Mouse (Mus musculus): ENCODE results near the gene Htr1f. TPM values are rescaled to one million over a fixed set of nuclear protein-coding genes. Genes with fewer than 3 reads are reported as not detected.

Gene Htr1f
- polyA plus RNA-seq, 1 experiment, result not detected

- WGBS, result 82% methylated on average over 5 of the region's 5 CpGs
These were observed 131.0 kb downstream of the Htr1f start for GRCm38 (mm10) chr16:64974636-64975035.

DNA sequence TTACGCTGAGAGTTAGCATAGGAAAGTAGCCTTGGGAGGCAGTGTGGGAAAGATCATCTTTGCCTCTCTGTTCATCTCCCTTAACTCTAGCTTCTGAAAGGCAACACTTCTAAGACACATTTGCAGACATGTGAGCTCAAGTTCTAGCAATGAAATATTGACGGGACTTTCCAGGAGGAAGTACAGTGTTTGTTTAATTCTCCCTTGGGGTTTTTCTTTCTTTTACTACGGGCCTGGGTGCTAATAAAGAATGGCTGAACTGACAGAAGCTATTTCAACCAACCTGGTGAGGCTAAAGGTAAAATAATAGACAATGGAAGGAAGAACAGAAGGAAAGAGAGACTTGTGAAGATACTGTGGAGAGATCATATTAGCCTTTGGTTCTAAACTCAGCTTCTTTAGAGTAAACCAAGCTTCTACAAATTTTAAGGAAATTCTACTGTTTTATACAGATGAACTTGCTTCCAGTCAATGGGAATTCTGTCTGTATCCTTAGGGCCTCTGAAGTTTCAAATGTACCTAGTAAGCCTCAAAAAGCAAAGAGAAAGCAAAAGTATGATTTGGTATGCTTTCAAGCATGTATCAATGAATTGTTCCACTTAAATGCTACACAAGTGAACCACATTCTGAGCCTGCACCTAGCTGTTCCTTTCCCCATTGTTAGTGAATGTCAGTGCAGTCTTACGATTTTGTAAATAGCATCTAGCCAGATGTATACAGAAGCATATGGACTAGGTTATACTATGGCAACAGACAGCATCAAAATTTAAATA is 131.9 kb downstream of the Htr1f start:
- no peak for DNase-seq (ENCODE audit: low read depth, low spot score)
- WGBS, result 51% methylated on average over 4 of the region's 4 CpGs

More at GRCm38 (mm10) chr16:64974636-64975035, 131.0 kb downstream of the Htr1f start:
- DNase-seq (ENCODE audit: low read depth, low spot score), result no peak

DNA sequence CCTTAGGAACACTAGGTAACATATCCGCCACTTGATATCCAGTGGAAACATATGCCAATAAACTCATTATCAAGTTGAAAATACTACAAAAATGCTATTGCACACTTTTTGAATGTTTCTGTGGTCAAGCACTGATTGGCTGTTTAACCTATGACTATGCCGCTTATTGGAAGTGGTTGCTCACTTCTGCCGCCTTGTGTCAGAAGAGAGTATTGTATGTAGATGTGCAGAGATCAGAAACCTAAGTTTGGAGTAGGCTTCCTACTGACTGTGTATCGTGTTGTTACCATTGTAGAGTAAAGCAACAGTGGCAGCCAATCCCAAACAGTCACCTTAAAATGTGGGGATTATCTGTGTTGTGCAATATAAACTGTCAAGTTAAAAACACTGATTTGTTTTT is 144.0 kb downstream of the Htr1f start:
- 85% methylated on average over 4 of the region's 4 CpGs for WGBS
- DNase-seq (ENCODE audit: low read depth, low spot score), result no peak

DNA sequence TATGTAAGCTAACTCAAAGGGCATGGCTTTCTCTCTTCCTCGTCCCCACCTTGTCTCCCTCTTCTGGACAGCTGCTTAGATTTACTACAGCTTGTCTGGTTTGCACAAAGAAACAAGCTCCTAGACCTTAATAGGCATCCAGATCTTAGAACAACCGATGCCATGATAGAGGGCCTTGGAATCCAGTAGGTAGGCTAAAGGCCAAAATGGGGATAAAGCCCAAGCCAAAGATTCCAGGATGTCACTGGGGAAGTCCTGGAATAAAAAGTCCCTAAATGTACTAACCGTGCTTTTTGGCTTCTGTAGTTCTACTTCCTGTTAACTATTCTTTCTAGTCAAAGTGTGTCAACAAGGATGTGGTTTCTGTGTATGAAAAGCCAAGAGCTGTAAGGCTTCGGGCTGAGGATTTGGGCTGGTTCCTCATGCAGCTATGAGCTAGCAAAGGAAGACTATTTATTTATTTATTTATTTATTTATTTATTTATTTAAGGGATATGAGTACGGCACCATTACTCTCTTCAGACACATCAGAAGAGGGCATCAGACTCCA is 163.9 kb downstream of the Htr1f start:
- 59% methylated on average over 5 of the region's 5 CpGs for WGBS
- no peak for DNase-seq (ENCODE audit: low read depth, low spot score)

DNA sequence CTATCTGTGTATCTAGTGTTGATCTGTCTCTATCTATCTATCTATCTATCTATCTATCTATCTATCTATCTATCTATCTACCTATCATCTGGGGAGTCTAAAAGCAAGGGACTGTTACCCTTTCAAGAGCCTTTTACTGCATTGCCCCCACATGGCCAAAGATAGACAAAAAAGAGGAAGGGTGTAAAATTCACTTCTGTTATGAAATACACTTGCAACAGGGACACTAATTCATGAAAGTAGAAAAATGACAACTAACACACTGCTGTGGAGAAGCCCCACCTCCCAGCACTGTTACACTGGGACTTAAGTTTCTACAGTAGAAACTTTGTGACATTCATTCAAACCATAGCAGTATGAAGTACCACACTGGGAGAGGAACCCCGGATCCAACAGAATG is 170.9 kb downstream of the Htr1f start:
- 88% methylated on average over 1 of the region's 1 CpGs for WGBS
- no peak for DNase-seq (ENCODE audit: low read depth, low spot score)

- WGBS, result 54% methylated on average over 1 of the region's 1 CpGs
- DNase-seq (ENCODE audit: low read depth, low spot score), result no peak
These were observed 171.6 kb downstream of the Htr1f start for GRCm38 (mm10) chr16:64934011-64934410.

DNA sequence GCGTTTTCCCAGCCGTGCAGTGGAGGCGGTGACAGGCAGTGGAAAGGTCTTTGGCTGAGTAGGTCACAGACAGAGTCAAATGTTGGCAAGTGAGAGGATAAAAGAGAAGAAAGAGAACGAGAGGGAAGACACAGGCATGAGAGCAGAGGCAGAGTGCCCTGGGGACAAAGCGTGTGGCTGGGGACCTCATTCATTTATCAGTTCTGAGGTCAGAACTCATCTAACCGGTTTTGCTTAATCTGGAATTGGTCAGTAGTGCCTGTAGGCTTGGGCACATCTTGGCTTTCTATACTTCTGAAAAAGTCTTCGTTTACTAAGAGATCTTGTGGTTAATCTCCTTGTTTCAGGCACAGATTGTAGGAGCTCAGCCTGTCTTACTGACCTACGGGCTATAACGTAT is 182.2 kb downstream of the Htr1f start:
- no peak for DNase-seq (ENCODE audit: low read depth, low spot score)
- WGBS, result 42% methylated on average over 9 of the region's 9 CpGs

- 81% methylated on average over 10 of the region's 10 CpGs for WGBS
- no peak for DNase-seq (ENCODE audit: low read depth, low spot score)
These were observed 196.9 kb downstream of the Htr1f start for GRCm38 (mm10) chr16:64908747-64909146.

- DNase-seq (ENCODE audit: low read depth, low spot score), result no peak
- WGBS, result 15% methylated on average over 3 of the region's 3 CpGs
These were observed 198.5 kb downstream of the Htr1f start for GRCm38 (mm10) chr16:64907112-64907511.

- DNase-seq (ENCODE audit: low read depth, low spot score), result no peak
- WGBS, result 10% methylated on average over 2 of the region's 2 CpGs
These were observed 202.3 kb downstream of the Htr1f start for GRCm38 (mm10) chr16:64903328-64903727.

DNA sequence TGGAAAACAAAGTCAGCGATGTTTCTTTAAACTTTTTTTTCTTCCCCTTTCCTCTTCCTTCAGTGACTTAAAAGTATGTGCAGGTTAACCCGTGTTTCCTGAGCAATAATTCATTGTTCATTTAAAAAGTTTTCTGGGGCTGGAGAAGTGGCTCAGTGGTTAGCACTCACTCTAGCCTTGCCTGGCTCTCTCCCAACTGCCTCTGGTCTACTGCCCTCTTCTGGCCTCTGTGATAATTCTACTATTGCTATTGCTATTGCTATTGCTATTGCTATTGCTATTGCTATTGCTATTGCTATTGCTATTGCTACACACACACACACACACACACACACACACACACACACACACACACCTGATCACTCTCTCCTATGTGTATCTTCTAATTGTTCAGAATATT is 206.6 kb downstream of the Htr1f start:
- WGBS, result 59% methylated on average over 2 of the region's 2 CpGs
- no peak for DNase-seq (ENCODE audit: low read depth, low spot score)

DNA sequence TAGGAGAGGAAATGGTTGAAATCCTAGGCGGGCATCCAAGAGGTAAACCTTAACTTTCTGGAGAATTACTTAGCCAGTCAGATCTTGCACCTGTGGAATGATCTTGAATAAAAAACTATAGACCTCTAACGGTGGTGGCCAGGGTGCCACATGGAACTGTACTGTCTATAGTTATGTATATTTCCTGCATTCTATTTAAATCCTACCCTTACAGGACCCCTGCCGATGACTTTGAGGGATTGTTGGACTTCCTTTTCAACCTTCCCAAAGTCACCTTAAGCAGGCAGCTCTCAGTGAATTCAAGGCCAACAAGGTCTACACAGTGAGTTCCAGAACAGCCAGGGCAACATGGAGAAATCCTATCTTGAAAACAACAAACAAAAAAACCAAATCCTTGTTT is 216.2 kb downstream of the Htr1f start:
- DNase-seq (ENCODE audit: low read depth, low spot score), result no peak
- WGBS, result 93% methylated on average over 3 of the region's 3 CpGs

- no peak for DNase-seq (ENCODE audit: low read depth, low spot score)
- WGBS, result 59% methylated on average over 4 of the region's 4 CpGs
These were observed 220.1 kb downstream of the Htr1f start for GRCm38 (mm10) chr16:64885547-64885946.

DNA sequence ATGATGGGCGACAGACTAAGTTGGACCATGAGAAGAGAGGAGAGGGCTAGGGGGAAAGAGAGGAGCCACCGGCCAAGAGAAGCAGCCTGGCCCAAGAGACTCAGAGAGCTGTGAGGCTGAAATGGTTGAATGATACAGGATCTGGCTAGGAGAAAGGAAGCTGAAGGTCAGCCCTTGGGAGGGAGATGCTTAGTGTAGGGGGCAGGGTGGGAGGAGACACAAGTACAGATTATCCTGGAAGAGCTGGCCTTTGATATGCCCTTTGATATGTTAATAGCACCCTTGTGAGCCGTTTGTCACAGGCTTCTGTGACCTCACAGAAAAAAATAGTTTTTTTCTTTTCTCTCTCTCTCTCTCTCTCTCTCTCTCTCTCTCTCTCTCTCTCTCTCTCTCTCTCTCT is 220.5 kb downstream of the Htr1f start:
- no peak for DNase-seq (ENCODE audit: low read depth, low spot score)
- WGBS, result 48% methylated on average over 3 of the region's 3 CpGs

GRCm38 (mm10) chr16:64884420-64884838 is 221.2 kb downstream of the Htr1f start:
- WGBS, result 6% methylated on average over 3 of the region's 3 CpGs
- DNase-seq (ENCODE audit: low read depth, low spot score), result no peak

DNA sequence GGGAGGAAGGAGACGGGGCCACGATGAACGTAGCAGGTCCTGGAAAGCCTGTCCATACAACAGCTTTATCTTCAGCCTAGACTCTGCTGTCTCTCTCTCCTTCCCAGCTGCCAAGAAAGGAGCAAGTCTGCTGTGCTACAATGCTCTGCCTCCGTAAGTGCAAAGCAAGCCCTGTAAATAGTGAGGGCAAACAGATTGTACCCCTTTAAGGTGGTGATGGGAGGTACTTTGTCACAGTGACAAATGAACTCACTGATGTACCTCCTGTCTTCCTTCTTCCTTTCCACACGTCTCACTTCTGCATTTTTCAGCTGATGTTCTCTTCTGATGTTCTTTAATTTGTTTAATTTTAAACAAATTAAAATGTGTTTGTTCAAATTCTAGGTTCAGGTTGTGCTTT is 221.8 kb downstream of the Htr1f start:
- 51% methylated on average over 5 of the region's 5 CpGs for WGBS

DNA sequence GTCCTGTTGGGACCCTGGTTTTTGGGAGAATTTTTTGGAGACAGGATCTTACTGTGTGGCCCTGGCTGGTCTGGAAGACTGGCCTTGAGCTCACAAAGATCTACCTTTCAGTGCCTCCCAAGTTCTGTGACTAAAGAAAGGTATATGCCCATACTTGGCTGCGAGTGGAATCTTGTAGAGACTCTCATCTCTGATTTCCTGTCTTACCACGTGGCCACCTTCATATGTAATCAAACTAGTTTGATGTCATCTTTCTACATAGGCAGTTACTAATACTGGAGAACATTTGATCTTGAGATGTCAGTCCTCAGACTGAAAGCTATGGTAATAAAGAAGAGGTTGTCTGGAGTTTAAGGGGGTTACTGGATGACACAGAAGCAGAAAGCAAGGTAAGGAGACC is 224.2 kb downstream of the Htr1f start:
- WGBS, result 79% methylated on average over 2 of the region's 2 CpGs
- DNase-seq (ENCODE audit: low read depth, low spot score), result no peak

More for the DNA sequence above, 221.8 kb downstream of the Htr1f start:
- DNase-seq (ENCODE audit: low read depth, low spot score), result no peak

- no peak for DNase-seq (ENCODE audit: low read depth, low spot score)
- 90% methylated on average over 3 of the region's 3 CpGs for WGBS
These were observed 224.7 kb downstream of the Htr1f start for GRCm38 (mm10) chr16:64880986-64881385.

GRCm38 (mm10) chr16:64879735-64880134 is 225.9 kb downstream of the Htr1f start:
- 12% methylated on average over 5 of the region's 5 CpGs for WGBS
- DNase-seq (ENCODE audit: low read depth, low spot score), result no peak

- 84% methylated on average over 3 of the region's 3 CpGs for WGBS
- DNase-seq (ENCODE audit: low read depth, low spot score), result no peak
These were observed 227.0 kb downstream of the Htr1f start for GRCm38 (mm10) chr16:64878611-64879132.

DNA sequence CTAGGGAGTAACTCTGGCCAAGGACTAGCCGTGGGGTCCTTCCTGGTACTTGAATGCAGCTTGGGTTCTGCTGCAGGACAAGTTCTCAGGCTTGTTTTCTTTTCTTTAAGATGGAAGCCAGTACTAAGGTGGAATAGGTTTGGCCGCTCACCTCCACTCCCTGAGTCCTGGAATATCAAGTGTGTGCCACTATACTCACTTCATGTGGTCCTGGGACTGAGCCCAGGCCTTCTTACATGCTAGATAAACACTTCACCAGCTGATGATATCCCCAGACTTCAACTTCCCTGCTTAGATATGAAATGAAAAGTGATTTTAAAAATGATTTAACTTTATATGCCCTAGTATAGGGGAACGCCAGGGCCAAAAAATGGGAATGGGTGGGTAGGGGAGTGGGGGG is 228.3 kb downstream of the Htr1f start:
- 93% methylated on average over 3 of the region's 3 CpGs for WGBS
- no peak for DNase-seq (ENCODE audit: low read depth, low spot score)
